In the genomic region with DNA sequence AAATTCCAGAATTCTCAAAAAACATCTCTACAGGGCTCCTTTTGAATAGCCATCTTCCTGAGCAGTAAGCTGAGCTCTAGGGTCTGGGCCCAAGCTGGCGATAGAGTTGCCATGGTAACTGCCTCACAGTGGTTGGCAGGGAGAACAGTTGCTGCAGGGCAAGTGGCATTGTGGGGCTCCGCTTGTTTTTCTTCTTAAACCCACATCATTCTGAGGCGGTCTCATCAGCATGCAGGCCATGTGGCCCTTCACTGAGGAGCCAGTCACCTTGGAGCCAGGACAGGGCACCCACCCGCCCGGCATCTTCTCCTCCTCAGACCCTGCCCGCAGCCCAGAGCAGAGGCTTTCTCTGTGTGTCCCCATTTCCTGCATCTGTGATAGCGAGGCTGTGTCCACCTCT, we compare ENCODE assay signal across 10 mouse cellular contexts. TPM values are rescaled to one million over a fixed set of nuclear protein-coding genes. Genes with fewer than 3 reads are reported as not detected.
DNase-seq lines count a peak whose midpoint lies in the region; ATAC-seq lines count a peak whose summit lies in the region.
"Had no signal": no experiment of that assay in that cellular context is flagged by ENCODE, and none has a peak within 500 bp of the region (broad histone marks: within the 10 kb centered on the region; RNA-seq: fewer than 3 reads in every experiment).

No protein-coding gene starts in this region.

- peak overlapping the region; percentile 78 for H3K27ac ChIP-seq in hindbrain, embryonic 10.5 days
- no peak overlapping the region for H3K27ac ChIP-seq in liver, embryonic 11.5 days (ENCODE audit: low read depth, low read length)
- H3K27ac ChIP-seq: intestine, embryonic 15.5 days; lung, embryonic 15.5 days; stomach, embryonic 15.5 days had no signal

- DNase-seq in embryo, embryonic 11 days, result peak; percentile 67
- peak; percentile 72 for DNase-seq in hindbrain, embryonic 10.5 days (ENCODE audit: low spot score)
- DNase-seq in mesoderm, embryonic 11.5 days (ENCODE audit: low read depth, low spot score), result peak; percentile 54
- peak; percentile 57 for DNase-seq in right cerebral cortex, postnatal 4 days
- DNase-seq in adrenal gland, postnatal 4 days (ENCODE audit: low spot score in 2 of 2), result no peak
- DNase-seq in liver, embryonic 11.5 days (ENCODE audit: low spot score), result no peak
- DNase-seq in gastrocnemius, adult 18-20 months (ENCODE audit: low spot score), result no peak

- no peak overlapping the region for H3K9ac ChIP-seq in liver, embryonic 11.5 days (ENCODE audit: low read depth, low read length)
- H3K9ac ChIP-seq: intestine, embryonic 15.5 days; lung, embryonic 15.5 days; stomach, embryonic 15.5 days had no signal

- 25% methylated on average over 7 of the region's 7 CpGs for WGBS in hindbrain, embryonic 10.5 days
- 84% methylated on average over 7 of the region's 7 CpGs for WGBS in liver, embryonic 11.5 days

- no peak overlapping the region for H3K4me2 ChIP-seq in liver, embryonic 11.5 days
- H3K4me2 ChIP-seq: intestine, embryonic 15.5 days; lung, embryonic 15.5 days; stomach, embryonic 15.5 days had no signal

- peaks cover 68% of the 10 kb centered on the region for H3K4me1 ChIP-seq in hindbrain, embryonic 10.5 days (replicated peaks)
- peaks cover 5% of the 10 kb centered on the region; the same call in 1 of the 2 replicates for H3K4me1 ChIP-seq in liver, embryonic 11.5 days (replicated peaks; ENCODE audit: control insufficient read depth, insufficient read depth, low read length)
- H3K4me1 ChIP-seq: intestine, embryonic 15.5 days; lung, embryonic 15.5 days; stomach, embryonic 15.5 days had no signal

- H3K36me3 ChIP-seq in hindbrain, embryonic 10.5 days, result peaks cover 84% of the 10 kb centered on the region
- H3K36me3 ChIP-seq in liver, embryonic 11.5 days (ENCODE audit: control insufficient read depth, insufficient read depth, low read length), result peaks cover 19% of the 10 kb centered on the region; the same call in 1 of the 2 replicates

- no peaks in the 10 kb centered on the region for H3K9me3 ChIP-seq in hindbrain, embryonic 10.5 days
- H3K9me3 ChIP-seq in liver, embryonic 11.5 days (ENCODE audit: control insufficient read depth, low read length), result no peaks in the 10 kb centered on the region
- H3K9me3 ChIP-seq: intestine, embryonic 15.5 days; lung, embryonic 15.5 days; stomach, embryonic 15.5 days had no signal

- ATAC-seq in liver, embryonic 11.5 days (replicated peaks; ENCODE audit: low FRiP score), result no peak
- ATAC-seq: intestine, embryonic 15.5 days had no signal

- H3K27me3 ChIP-seq in hindbrain, embryonic 10.5 days (ENCODE audit: insufficient read depth, poor library complexity, severe bottlenecking), result peaks cover 23% of the 10 kb centered on the region; the same call in 1 of the 2 replicates
- H3K27me3 ChIP-seq in liver, embryonic 11.5 days (replicated peaks; ENCODE audit: control insufficient read depth, insufficient read depth, low read length), result no peaks in the 10 kb centered on the region
- H3K27me3 ChIP-seq: intestine, embryonic 15.5 days; lung, embryonic 15.5 days; stomach, embryonic 15.5 days had no signal

- H3K4me3 ChIP-seq in hindbrain, embryonic 10.5 days, result no peak overlapping the region
- H3K4me3 ChIP-seq in liver, embryonic 11.5 days (ENCODE audit: low read depth, low read length), result no peak overlapping the region
- H3K4me3 ChIP-seq: intestine, embryonic 15.5 days; lung, embryonic 15.5 days; stomach, embryonic 15.5 days had no signal

RNA-seq across cellular contexts. Expression of gene Gm6583, which starts 16.1 kb away (rescaled TPM):
- 0.14 and 0.30 TPM in 2 replicates for polyA plus RNA-seq in hindbrain, embryonic 10.5 days (2016; fragmentation: Nextera tagmentation; extraction: Ambion mirVana)
- total RNA-seq in adrenal gland, postnatal 4 days (2021), result under 1 TPM in 1 of 2 experiments, not detected in 1; 0.23 TPM
- 0.29 and 0.36 TPM in 2 replicates for polyA plus RNA-seq in liver, embryonic 11.5 days (2014; fragmentation: Nextera tagmentation; extraction: Ambion mirVana)
- not detected for total RNA-seq in gastrocnemius, adult 18-20 months (2021)

RNA-seq across cellular contexts. Expression of gene Asphd2, which starts 22.7 kb away (rescaled TPM):
- polyA plus RNA-seq in hindbrain, embryonic 10.5 days (2016; fragmentation: Nextera tagmentation; extraction: Ambion mirVana), result 19.3 and 24.8 TPM in 2 replicates
- total RNA-seq in adrenal gland, postnatal 4 days (2021), result 1 to 10 TPM; 9.5 to 9.9 TPM
- polyA plus RNA-seq in liver, embryonic 11.5 days (2014; fragmentation: Nextera tagmentation; extraction: Ambion mirVana), result 2.6 and 3.7 TPM in 2 replicates
- total RNA-seq in gastrocnemius, adult 18-20 months (2021), result under 1 TPM; 0.30 to 0.40 TPM

RNA-seq across cellular contexts. Expression of gene Hps4, which starts 29.1 kb away (rescaled TPM):
- polyA plus RNA-seq in hindbrain, embryonic 10.5 days (2016; fragmentation: Nextera tagmentation; extraction: Ambion mirVana), result 35.8 and 36.7 TPM in 2 replicates
- total RNA-seq in adrenal gland, postnatal 4 days (2021), result 10 to 100 TPM; 32.8 to 37.2 TPM
- polyA plus RNA-seq in liver, embryonic 11.5 days (2014; fragmentation: Nextera tagmentation; extraction: Ambion mirVana), result 25.5 and 32.2 TPM in 2 replicates
- total RNA-seq in gastrocnemius, adult 18-20 months (2021), result 1 to 10 TPM; 6.9 to 7.1 TPM

RNA-seq across cellular contexts. Expression of gene Srrd, which starts 29.1 kb away (rescaled TPM):
- polyA plus RNA-seq in hindbrain, embryonic 10.5 days (2016; fragmentation: Nextera tagmentation; extraction: Ambion mirVana), result 52.5 and 53.2 TPM in 2 replicates
- total RNA-seq in adrenal gland, postnatal 4 days (2021), result 10 to 100 TPM; 21.4 to 28.4 TPM
- 35.3 and 36.5 TPM in 2 replicates for polyA plus RNA-seq in liver, embryonic 11.5 days (2014; fragmentation: Nextera tagmentation; extraction: Ambion mirVana)
- total RNA-seq in gastrocnemius, adult 18-20 months (2021), result 1 to 10 TPM; 4.3 to 5.0 TPM

RNA-seq across cellular contexts. Expression of gene Tfip11, which starts 45.8 kb away (rescaled TPM):
- polyA plus RNA-seq in hindbrain, embryonic 10.5 days (2016; fragmentation: Nextera tagmentation; extraction: Ambion mirVana), result 39.9 and 43.7 TPM in 2 replicates
- 10 to 100 TPM; 35.9 to 43.0 TPM for total RNA-seq in adrenal gland, postnatal 4 days (2021)
- 24.5 and 30.5 TPM in 2 replicates for polyA plus RNA-seq in liver, embryonic 11.5 days (2014; fragmentation: Nextera tagmentation; extraction: Ambion mirVana)
- 10 to 100 TPM; 13.0 to 13.2 TPM for total RNA-seq in gastrocnemius, adult 18-20 months (2021)

Comparison
In these comparisons a context has a peak if more than half of its experiments do, and no peak if none do; other contexts are left out.
1. DNase-seq: peak in embryo, embryonic 11 days (single experiment), hindbrain, embryonic 10.5 days (single experiment), mesoderm, embryonic 11.5 days (single experiment) and right cerebral cortex, postnatal 4 days (single experiment); none in adrenal gland, postnatal 4 days (0 of 2), liver, embryonic 11.5 days (single experiment) and gastrocnemius, adult 18-20 months (single experiment).
2. RNA of gene Asphd2, which starts 22.7 kb away (total RNA-seq): 9.5 to 9.9 TPM in adrenal gland, postnatal 4 days; 0.30 to 0.40 TPM in gastrocnemius, adult 18-20 months; every median in the first group is over 4 times any median in the second.
3. RNA of gene Hps4, which starts 29.1 kb away (total RNA-seq): 32.8 to 37.2 TPM in adrenal gland, postnatal 4 days; 6.9 to 7.1 TPM in gastrocnemius, adult 18-20 months; every median in the first group is over 4 times any median in the second.